Mouse (Mus musculus): ENCODE results near the gene Il31ra. TPM values are rescaled to one million over a fixed set of nuclear protein-coding genes. Genes with fewer than 3 reads are reported as not detected.

Il31ra gene
- polyA plus RNA-seq, 1 experiment from 2014 or later: 0.44 TPM

- ATAC-seq (ENCODE audit: low read depth): no peak
- Histone ChIP-seq H3K4me2 (ENCODE audit: low read depth, low read length) (no peak overlapping the region), H3K27me3 (ENCODE audit: control insufficient read depth, insufficient read depth, low read length) (no peaks in the 10 kb centered on the region), H3K9ac (replicated peaks; ENCODE audit: low read depth, low read length) (no peak overlapping the region), H3K36me3 (ENCODE audit: control insufficient read depth, insufficient read depth, low read length) (no peaks in the 10 kb centered on the region), H3K4me1 (ENCODE audit: control insufficient read depth, insufficient read depth, low read length) (no peaks in the 10 kb centered on the region), H3K9me3 (ENCODE audit: control insufficient read depth, low read length) (no peaks in the 10 kb centered on the region), H3K27ac (ENCODE audit: low read depth, low read length) (no peak overlapping the region), H3K4me3 (ENCODE audit: low read depth, low read length) (no peak overlapping the region)
- 90% methylated on average over 3 of the region's 3 CpGs for whole genome bisulfite sequencing
These were observed 71.3 kb downstream of the Il31ra start for GRCm38 (mm10) chr13:112522896-112523295.

- Histone ChIP-seq H3K9me3 (ENCODE audit: control insufficient read depth, low read length) (no peaks in the 10 kb centered on the region), H3K27ac (ENCODE audit: low read depth, low read length) (no peak overlapping the region), H3K4me3 (ENCODE audit: low read depth, low read length) (no peak overlapping the region), H3K4me2 (ENCODE audit: low read depth, low read length) (no peak overlapping the region), H3K4me1 (ENCODE audit: control insufficient read depth, insufficient read depth, low read length) (no peaks in the 10 kb centered on the region), H3K27me3 (ENCODE audit: control insufficient read depth, insufficient read depth, low read length) (no peaks in the 10 kb centered on the region), H3K36me3 (ENCODE audit: control insufficient read depth, insufficient read depth, low read length) (no peaks in the 10 kb centered on the region), H3K9ac (replicated peaks; ENCODE audit: low read depth, low read length) (no peak overlapping the region)
- 81% methylated on average over 6 of the region's 6 CpGs for WGBS
- ATAC-seq (ENCODE audit: low read depth): no peak
These were observed 71.9 kb downstream of the Il31ra start for GRCm38 (mm10) chr13:112522261-112522660.

- Histone ChIP-seq H3K27ac (ENCODE audit: low read depth, low read length) (no peak overlapping the region), H3K27me3 (ENCODE audit: control insufficient read depth, insufficient read depth, low read length) (no peaks in the 10 kb centered on the region), H3K4me1 (ENCODE audit: control insufficient read depth, insufficient read depth, low read length) (no peaks in the 10 kb centered on the region), H3K36me3 (ENCODE audit: control insufficient read depth, insufficient read depth, low read length) (no peaks in the 10 kb centered on the region), H3K4me3 (ENCODE audit: low read depth, low read length) (no peak overlapping the region), H3K4me2 (ENCODE audit: low read depth, low read length) (no peak overlapping the region), H3K9me3 (ENCODE audit: control insufficient read depth, low read length) (no peaks in the 10 kb centered on the region), H3K9ac (replicated peaks; ENCODE audit: low read depth, low read length) (no peak overlapping the region)
- WGBS: 63% methylated on average over 1 of the region's 1 CpGs
- ATAC-seq (ENCODE audit: low read depth): no peak
These were observed 79.6 kb downstream of the Il31ra start for GRCm38 (mm10) chr13:112514546-112514945.

- WGBS: 92% methylated on average over 5 of the region's 5 CpGs
- Histone ChIP-seq H3K9ac (replicated peaks; ENCODE audit: low read depth, low read length) (no peak overlapping the region), H3K36me3 (ENCODE audit: control insufficient read depth, insufficient read depth, low read length) (no peaks in the 10 kb centered on the region), H3K4me1 (ENCODE audit: control insufficient read depth, insufficient read depth, low read length) (no peaks in the 10 kb centered on the region), H3K4me3 (ENCODE audit: low read depth, low read length) (no peak overlapping the region), H3K4me2 (ENCODE audit: low read depth, low read length) (no peak overlapping the region), H3K9me3 (ENCODE audit: control insufficient read depth, low read length) (no peaks in the 10 kb centered on the region), H3K27me3 (ENCODE audit: control insufficient read depth, insufficient read depth, low read length) (no peaks in the 10 kb centered on the region), H3K27ac (ENCODE audit: low read depth, low read length) (no peak overlapping the region)
- ATAC-seq (ENCODE audit: low read depth): no peak
These were observed 81.3 kb downstream of the Il31ra start for GRCm38 (mm10) chr13:112512824-112513223.

GRCm38 (mm10) chr13:112511810-112512209 lies 82.3 kb downstream of the Il31ra start:
- no peak overlapping the region for H3K4me3 ChIP-seq (ENCODE audit: low read depth, low read length)
- no peak overlapping the region for H3K4me2 ChIP-seq (ENCODE audit: low read depth, low read length)
- H3K27me3 ChIP-seq (ENCODE audit: control insufficient read depth, insufficient read depth, low read length): no peaks in the 10 kb centered on the region
- no peak overlapping the region for H3K27ac ChIP-seq (ENCODE audit: low read depth, low read length)
- no peak overlapping the region for H3K9ac ChIP-seq (replicated peaks; ENCODE audit: low read depth, low read length)
- 93% methylated on average over 7 of the region's 7 CpGs for WGBS
- H3K4me1 ChIP-seq (ENCODE audit: control insufficient read depth, insufficient read depth, low read length): no peaks in the 10 kb centered on the region
- H3K9me3 ChIP-seq (ENCODE audit: control insufficient read depth, low read length): no peaks in the 10 kb centered on the region
- no peaks in the 10 kb centered on the region for H3K36me3 ChIP-seq (ENCODE audit: control insufficient read depth, insufficient read depth, low read length)
- no peak for ATAC-seq (ENCODE audit: low read depth)

GRCm38 (mm10) chr13:112511261-112511660 lies 82.9 kb downstream of the Il31ra start:
- no peak for ATAC-seq (ENCODE audit: low read depth)
- Histone ChIP-seq H3K4me3 (ENCODE audit: low read depth, low read length) (no peak overlapping the region), H3K9ac (replicated peaks; ENCODE audit: low read depth, low read length) (no peak overlapping the region), H3K27me3 (ENCODE audit: control insufficient read depth, insufficient read depth, low read length) (no peaks in the 10 kb centered on the region), H3K36me3 (ENCODE audit: control insufficient read depth, insufficient read depth, low read length) (peaks cover 2% of the 10 kb centered on the region; the same call in 1 of the 2 replicates), H3K27ac (ENCODE audit: low read depth, low read length) (no peak overlapping the region), H3K9me3 (ENCODE audit: control insufficient read depth, low read length) (no peaks in the 10 kb centered on the region), H3K4me1 (ENCODE audit: control insufficient read depth, insufficient read depth, low read length) (no peaks in the 10 kb centered on the region), H3K4me2 (ENCODE audit: low read depth, low read length) (no peak overlapping the region)
- WGBS: 83% methylated on average over 11 of the region's 11 CpGs

- Histone ChIP-seq H3K9me3 (ENCODE audit: control insufficient read depth, low read length) (no peaks in the 10 kb centered on the region), H3K4me1 (ENCODE audit: control insufficient read depth, insufficient read depth, low read length) (no peaks in the 10 kb centered on the region), H3K36me3 (ENCODE audit: control insufficient read depth, insufficient read depth, low read length) (peaks cover 4% of the 10 kb centered on the region; the same call in 1 of the 2 replicates), H3K4me3 (ENCODE audit: low read depth, low read length) (no peak overlapping the region), H3K4me2 (ENCODE audit: low read depth, low read length) (no peak overlapping the region), H3K9ac (replicated peaks; ENCODE audit: low read depth, low read length) (no peak overlapping the region), H3K27ac (ENCODE audit: low read depth, low read length) (no peak overlapping the region), H3K27me3 (ENCODE audit: control insufficient read depth, insufficient read depth, low read length) (no peaks in the 10 kb centered on the region)
- ATAC-seq (ENCODE audit: low read depth): no peak
- WGBS: 94% methylated on average over 19 of the region's 19 CpGs
These were observed 83.5 kb downstream of the Il31ra start for GRCm38 (mm10) chr13:112510437-112511212.

GRCm38 (mm10) chr13:112509465-112509864 lies 84.7 kb downstream of the Il31ra start:
- peak; percentile 31; the same call in 1 of the 2 replicates for ATAC-seq (ENCODE audit: low read depth)
- no peak overlapping the region for H3K9ac ChIP-seq (replicated peaks; ENCODE audit: low read depth, low read length)
- H3K36me3 ChIP-seq (ENCODE audit: control insufficient read depth, insufficient read depth, low read length): peaks cover 13% of the 10 kb centered on the region; the same call in 1 of the 2 replicates
- H3K4me2 ChIP-seq (ENCODE audit: low read depth, low read length): no peak overlapping the region
- 33% methylated on average over 4 of the region's 4 CpGs for WGBS
- H3K9me3 ChIP-seq (ENCODE audit: control insufficient read depth, low read length): no peaks in the 10 kb centered on the region
- no peaks in the 10 kb centered on the region for H3K27me3 ChIP-seq (ENCODE audit: control insufficient read depth, insufficient read depth, low read length)
- H3K4me1 ChIP-seq (ENCODE audit: control insufficient read depth, insufficient read depth, low read length): no peaks in the 10 kb centered on the region
- H3K4me3 ChIP-seq (ENCODE audit: low read depth, low read length): no peak overlapping the region
- H3K27ac ChIP-seq (ENCODE audit: low read depth, low read length): no peak overlapping the region

- no peak overlapping the region for H3K4me2 ChIP-seq (ENCODE audit: low read depth, low read length)
- no peak for ATAC-seq (ENCODE audit: low read depth)
- 92% methylated on average over 5 of the region's 5 CpGs for WGBS
- H3K27ac ChIP-seq (ENCODE audit: low read depth, low read length): no peak overlapping the region
- H3K9ac ChIP-seq (replicated peaks; ENCODE audit: low read depth, low read length): no peak overlapping the region
- H3K4me3 ChIP-seq (ENCODE audit: low read depth, low read length): no peak overlapping the region
- peaks cover 19% of the 10 kb centered on the region for H3K36me3 ChIP-seq (ENCODE audit: control insufficient read depth, insufficient read depth, low read length)
- H3K9me3 ChIP-seq (ENCODE audit: control insufficient read depth, low read length): no peaks in the 10 kb centered on the region
- no peaks in the 10 kb centered on the region for H3K4me1 ChIP-seq (ENCODE audit: control insufficient read depth, insufficient read depth, low read length)
- H3K27me3 ChIP-seq (ENCODE audit: control insufficient read depth, insufficient read depth, low read length): no peaks in the 10 kb centered on the region
These were observed 85.7 kb downstream of the Il31ra start for GRCm38 (mm10) chr13:112508487-112508886.
